Mouse (Mus musculus) bone marrow macrophage, adult 2 months (primary cell): ENCODE results near the gene Olfr1396. TPM values are rescaled to one million over a fixed set of nuclear protein-coding genes. Genes with fewer than 3 reads are reported as not detected.
"Not testable (repeated sequence)": the region's sequence is repeated elsewhere in the genome, so short reads cannot be mapped to it uniquely, and the experiment has no call there.

Experiments used
- H3K27ac ChIP-seq: 2 replicates; pipeline ENCODE4 v1.5.1; 2012; ENCODE audit warnings: low read depth, low read length; ENCODE audit not compliant: insufficient read depth
- H3K4me1 ChIP-seq: 2 replicates; pipeline ENCODE4 v1.6.1; 2012; ENCODE audit warnings: low read length; ENCODE audit not compliant: control insufficient read depth, insufficient read depth
- H3K4me3 ChIP-seq: 2 replicates; pipeline ENCODE4 v1.5.1; 2012; ENCODE audit warnings: mild to moderate bottlenecking, low read length, moderate library complexity; ENCODE audit not compliant: insufficient read depth
- CTCF ChIP-seq: IDR thresholded peaks from 2 replicates; pipeline ENCODE4 v1.5.1; 2012; ENCODE audit warnings: low read depth, mild to moderate bottlenecking, low read length, moderate library complexity
- POLR2A ChIP-seq: IDR thresholded peaks from 2 replicates; pipeline ENCODE4 v1.6.1; 2012; ENCODE audit warnings: mild to moderate bottlenecking, low read depth, low read length, borderline replicate concordance
- polyA plus RNA-seq: library from polyadenylated mRNA; stranded (reverse); fragments of >200 nt; gene quantifications from 2 replicates; pipeline ENCODE4 v1.2.4, GENCODE M21; 2012; ENCODE audit not compliant: missing spikeins, insufficient read depth, insufficient read length

Olfr1396 gene
- polyA plus RNA-seq, 1 experiment: not detected

DNA sequence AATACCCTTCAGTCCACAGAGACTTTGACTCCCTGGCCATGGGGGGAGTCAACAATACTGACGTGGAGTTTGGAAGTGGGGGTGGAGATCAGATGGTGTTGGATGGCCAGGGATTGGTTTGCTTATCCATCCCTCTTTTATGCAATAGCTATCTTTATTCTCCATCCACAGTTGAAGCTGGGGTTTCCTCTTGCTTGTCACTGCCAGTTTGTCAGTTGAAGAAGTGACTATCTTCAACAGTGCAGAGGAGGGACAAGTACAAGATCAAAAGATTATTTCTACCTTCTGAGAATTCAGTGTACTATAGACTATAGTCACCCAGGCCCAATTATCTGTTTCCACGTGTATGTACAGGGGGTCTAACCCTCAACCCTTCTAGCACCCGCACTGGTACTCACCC, 30.9 kb downstream of the Olfr1396 start:
- TF ChIP-seq POLR2A (no peak), CTCF (no peak)
- peaks cover 37% of the 10 kb centered on the region for H3K4me1 ChIP-seq
- H3K27ac ChIP-seq: no peak overlapping the region
- no peak overlapping the region for H3K4me3 ChIP-seq

DNA sequence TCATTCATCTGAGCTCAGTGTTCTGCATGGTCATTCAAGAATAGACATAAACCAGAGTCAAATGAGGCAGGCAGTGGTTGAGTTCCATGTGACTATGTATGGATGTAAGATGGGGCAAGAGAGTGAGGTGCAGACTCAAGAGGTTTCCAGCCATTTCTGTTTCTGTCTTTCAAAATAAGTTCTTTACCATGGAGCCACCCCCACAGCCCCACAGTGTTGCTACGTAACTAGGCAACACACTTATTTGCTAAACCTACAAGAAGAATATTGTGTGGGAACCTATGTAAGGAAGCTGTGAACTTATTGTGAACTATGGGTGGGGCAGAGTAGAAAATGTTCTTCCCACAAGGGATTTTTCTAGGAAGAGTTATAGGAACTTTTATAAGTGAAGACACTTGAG, 31.5 kb downstream of the Olfr1396 start:
- Histone ChIP-seq H3K4me1 (peaks cover 37% of the 10 kb centered on the region), H3K27ac (no peak overlapping the region), H3K4me3 (no peak overlapping the region)
- no peak for TF ChIP-seq CTCF
- TF ChIP-seq POLR2A: no peak

DNA sequence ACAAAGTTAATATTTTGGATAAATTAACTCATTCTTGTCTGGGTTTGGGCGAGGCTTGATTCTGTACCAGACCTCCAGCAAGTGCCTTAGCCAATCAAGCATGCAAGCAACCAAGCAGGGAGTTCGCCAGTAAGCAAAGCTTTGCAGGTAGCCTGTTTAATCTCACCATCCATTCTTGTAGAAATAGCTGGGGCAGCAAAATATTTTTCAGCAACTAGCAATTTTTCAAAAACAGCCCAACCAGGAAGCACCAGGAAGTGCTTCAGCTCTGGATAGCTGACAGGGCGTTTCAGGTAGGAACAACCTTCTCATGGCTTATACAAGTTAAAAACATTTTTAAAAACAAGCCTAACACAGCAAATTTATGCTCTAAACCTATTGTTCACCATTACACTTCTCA, 32.8 kb downstream of the Olfr1396 start:
- Histone ChIP-seq H3K4me1 (peaks cover 37% of the 10 kb centered on the region), H3K4me3 (no peak overlapping the region), H3K27ac (peak overlapping the region; percentile 6; the same call in 1 of the 2 replicates)
- no peak for TF ChIP-seq CTCF
- TF ChIP-seq POLR2A: no peak

DNA sequence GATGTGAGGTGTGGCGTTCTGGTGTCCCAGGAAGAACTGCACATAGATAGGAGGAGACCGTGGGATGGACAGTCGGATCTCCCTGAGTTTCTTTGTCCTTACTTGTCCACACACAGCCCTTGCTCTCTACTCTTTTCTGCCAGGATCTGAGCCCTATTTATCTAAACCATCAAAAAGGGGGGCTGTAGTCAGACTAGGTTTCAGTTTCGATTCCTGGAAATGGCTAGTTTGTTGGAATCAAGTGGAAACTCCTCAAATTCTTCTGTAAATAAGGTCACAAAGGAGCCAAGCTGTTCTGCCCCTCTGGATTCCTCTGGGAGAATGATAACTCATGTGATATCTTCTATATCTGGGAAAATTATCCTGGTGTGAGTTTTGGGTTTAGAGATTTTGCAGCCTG, 33.3 kb downstream of the Olfr1396 start:
- H3K4me3 ChIP-seq: no peak overlapping the region
- TF ChIP-seq POLR2A (no peak), CTCF (no peak)
- no peak overlapping the region for H3K27ac ChIP-seq
- peaks cover 34% of the 10 kb centered on the region for H3K4me1 ChIP-seq

DNA sequence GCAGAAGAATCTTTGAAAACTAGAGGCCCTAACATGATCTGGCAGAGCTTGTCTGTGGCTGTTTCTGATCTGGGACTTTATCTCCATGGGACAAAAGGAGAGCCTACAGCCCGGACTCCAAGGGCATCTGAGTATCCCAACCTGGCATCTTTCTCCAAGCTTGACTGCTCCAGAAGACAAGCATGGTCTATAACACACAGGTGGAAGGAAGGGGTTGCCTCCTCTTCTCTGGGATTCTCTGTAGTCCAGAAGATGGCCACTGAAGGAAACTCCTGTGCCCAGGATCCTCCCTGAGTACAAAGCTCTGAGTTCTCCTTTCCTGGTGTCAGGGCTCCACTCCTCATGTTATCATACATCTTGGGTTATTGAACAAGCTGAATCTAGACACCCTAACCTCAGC, 34.0 kb downstream of the Olfr1396 start:
- Histone ChIP-seq H3K27ac (0 out of 2 replicates have a peak overlapping the region, but pooled peaks have one; percentile 15), H3K4me3 (no peak overlapping the region), H3K4me1 (peaks cover 35% of the 10 kb centered on the region)
- no peak for TF ChIP-seq CTCF

DNA sequence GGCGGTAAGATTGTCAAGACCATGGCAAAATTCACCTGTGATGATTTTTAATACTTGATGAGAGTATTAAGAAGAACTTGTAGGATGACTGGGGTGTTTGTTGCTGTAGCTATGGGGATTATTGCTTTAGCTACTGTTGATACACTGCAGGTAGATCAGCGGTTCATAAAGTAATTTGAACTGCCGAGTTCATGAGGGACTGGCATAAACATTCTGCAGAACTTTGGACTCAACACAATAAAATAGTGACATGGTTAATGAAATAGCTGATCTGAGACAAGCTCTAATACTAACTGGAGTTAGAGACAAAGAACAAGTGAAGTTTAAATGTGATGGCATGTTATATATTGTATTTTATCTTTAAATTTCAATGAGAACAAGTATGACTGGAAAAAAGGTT, 36.0 kb downstream of the Olfr1396 start:
- Histone ChIP-seq H3K4me3 (no peak overlapping the region), H3K4me1 (peaks cover 35% of the 10 kb centered on the region), H3K27ac (no peak overlapping the region)
- TF ChIP-seq POLR2A (no peak), CTCF (no peak)

DNA sequence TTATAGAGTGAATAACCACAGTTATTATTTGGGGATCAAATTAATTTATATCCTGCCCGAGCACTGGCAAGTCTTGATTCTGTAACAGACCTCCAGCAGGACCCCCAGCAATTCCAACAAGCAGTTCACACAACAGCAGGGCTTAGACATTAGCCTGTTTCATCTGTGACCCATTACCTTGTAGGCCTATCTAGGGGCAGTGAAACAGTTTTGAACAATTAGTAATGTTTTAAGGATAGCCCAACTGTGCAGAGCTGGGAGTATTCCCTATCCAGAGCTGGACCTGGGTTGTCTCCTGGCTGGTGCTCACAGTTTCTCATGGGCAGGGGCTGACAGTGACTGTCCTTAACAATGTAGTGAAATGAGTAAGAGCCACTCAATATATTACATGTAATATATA, 37.7 kb downstream of the Olfr1396 start:
- Histone ChIP-seq H3K27ac (peak overlapping the region; percentile 97), H3K4me1 (peaks cover 27% of the 10 kb centered on the region), H3K4me3 (0 out of 2 replicates have a peak overlapping the region, but pooled peaks have one; percentile 1)
- TF ChIP-seq CTCF (no peak), POLR2A (no peak)

DNA sequence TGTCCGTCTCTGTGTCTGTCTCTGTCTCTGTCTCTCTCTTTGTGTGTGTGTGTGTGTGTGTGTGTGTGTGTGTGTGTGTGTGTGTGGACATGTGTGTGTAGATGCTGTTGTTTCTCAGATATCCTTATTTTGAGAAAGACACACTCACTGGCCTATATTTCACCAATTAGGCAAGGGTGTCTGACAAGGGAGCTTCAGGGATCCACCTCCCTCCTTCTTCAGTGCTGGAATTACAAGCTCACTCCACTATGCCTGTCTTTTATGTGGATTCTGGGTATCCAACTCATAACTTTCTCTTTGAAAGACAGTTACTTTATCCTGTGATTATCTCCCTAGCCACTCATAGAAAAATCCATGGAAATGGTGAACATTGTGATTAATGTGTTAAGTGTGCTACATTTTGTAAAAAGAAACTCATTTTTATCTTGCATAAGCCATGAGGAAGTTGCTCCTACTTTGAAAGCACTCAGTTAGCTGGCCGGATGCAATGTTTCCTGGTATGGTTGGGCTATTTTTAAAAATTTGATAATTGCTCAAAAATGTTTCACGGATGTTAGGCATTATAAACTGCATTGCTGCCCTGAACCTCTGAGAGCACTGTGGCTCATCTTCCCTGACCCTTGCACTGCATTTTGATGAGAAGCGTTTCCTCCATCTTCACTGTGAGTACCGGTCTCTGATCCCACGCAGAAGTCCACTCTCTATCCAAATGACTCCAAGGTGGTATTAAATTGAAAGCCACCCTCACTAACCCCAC, 38.5 kb downstream of the Olfr1396 start, which contains the start of gene Ifi47:
Gene Ifi47, plus strand, starts transcription at position 587 of the 757 bp plus-strand sequence.
- Histone ChIP-seq H3K27ac (peak within 1 kb of the TSS; percentile 97), H3K4me3 (peak within 1 kb of the TSS; percentile 35), H3K4me1 (peaks cover 21% of the 10 kb centered on the region)

DNA sequence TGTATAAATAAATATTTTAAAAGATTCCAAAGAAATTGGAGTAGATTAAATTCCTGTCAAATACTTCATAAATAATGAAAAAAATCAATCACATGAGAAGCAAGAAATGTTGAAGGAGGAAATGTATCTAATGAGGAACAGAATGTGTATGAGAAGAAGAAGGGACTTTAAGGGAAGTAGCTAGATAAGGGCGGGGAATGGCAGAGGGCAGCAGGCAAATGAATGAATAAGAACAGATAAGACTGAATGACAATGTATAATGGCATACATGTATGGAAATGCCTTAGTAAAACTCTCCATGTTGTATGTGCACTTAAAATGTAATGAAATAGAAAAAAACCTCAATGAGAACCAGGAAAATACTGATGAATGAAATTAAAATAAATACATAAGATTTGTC, 46.3 kb downstream of the Olfr1396 start:
- Histone ChIP-seq H3K27ac (no peak overlapping the region), H3K4me1 (peaks cover 11% of the 10 kb centered on the region)
- no peak for TF ChIP-seq POLR2A
- TF ChIP-seq CTCF: no peak

DNA sequence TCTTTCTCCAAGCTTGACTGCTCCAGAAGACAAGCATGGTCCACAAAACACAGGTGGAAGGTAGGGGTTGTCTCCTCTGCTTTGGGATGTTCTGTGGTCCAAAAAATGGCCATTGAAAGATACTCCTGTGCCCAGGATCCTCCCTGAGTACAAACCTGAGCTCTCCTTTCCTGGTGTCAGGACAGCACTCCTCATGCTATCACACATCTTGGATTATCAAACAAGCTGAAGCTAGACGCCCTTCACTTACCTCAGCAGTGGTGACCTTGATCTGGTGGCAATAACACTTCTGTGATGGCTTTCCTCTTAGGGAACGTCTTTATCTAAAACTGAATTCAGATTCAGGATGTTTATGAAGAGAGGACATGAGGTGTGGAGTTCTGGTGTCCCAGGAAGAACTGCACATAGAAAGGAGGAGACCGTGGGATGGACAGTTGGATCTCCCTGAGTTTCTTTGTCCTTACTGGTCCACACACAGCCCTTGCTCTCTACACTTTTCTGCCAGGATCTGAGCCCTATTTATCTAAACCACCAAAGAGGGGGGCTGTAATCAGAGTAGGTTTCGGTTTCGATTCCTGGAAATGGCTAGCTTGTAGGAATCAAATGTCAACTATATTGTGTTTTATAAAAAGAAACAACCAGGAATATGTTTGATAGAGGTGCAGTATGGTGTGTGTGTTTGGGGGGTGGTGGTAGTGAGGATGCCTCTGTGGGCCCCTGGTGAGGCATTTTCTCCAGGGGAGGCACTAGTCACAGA, 50.8 kb downstream of the Olfr1396 start, which contains the start of gene Tgtp2:
Gene Tgtp2, minus strand, starts transcription at position 494 of the 757 bp plus-strand sequence.
- not testable (repeated sequence) for H3K4me1 ChIP-seq, H3K4me3 ChIP-seq, H3K27ac ChIP-seq

More for the DNA sequence above, 46.3 kb downstream of the Olfr1396 start:
- no peak overlapping the region for H3K4me3 ChIP-seq

DNA sequence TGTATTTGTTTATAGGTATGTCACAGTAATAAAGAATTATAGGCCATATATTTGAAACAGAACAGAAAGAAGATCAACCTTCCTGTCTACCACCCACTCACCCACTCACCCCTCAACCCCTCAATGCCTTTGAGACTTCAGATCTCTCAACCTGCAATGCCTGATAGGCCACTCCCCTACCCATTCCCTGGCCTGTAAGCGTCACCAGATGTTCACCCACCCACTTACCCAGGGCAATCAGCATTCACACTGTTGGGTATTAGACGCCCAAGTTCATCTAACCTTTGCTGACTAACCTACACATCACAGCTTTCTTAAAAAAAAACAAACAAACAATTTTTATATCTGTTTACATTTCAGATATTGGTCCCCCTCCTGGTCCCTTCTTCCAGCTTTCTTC, 52.8 kb downstream of the Olfr1396 start:
- not testable (repeated sequence) for H3K27ac ChIP-seq, H3K4me1 ChIP-seq, H3K4me3 ChIP-seq

DNA sequence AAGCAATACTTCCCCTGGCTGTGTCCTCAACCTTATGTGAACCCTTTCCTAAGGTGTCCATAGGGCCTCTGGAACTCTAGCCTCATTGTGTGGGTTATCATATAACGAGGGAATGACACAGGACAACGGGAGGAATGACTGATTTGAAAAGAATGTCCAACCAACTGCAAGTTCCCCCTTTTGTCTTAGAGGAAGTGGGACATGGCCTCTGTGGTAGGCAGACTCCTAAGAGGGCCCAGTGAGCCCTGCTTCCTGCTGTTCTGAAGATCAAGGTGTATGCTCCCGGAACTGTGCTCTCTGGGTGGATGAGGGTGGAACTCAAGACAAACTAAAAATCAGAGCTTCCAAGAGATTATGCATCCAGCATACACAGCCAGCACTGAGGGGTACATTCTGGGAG, 54.6 kb downstream of the Olfr1396 start:
- peak overlapping the region; percentile 47; the same call in 1 of the 2 replicates for H3K27ac ChIP-seq
- not testable (repeated sequence) for H3K4me3 ChIP-seq, H3K4me1 ChIP-seq
